Mouse (Mus musculus): ENCODE measurements at regions not wholly inside any gene's neighbourhood (a gene's known extent, or its start where the extent isn't known, plus 50 kb on each side); places are given as distances from the start of the nearest gene placed in this dataset.
"Not testable (repeated sequence)": the region's sequence is repeated elsewhere in the genome, so short reads cannot be mapped to it uniquely, and the experiment has no call there.

- DNase-seq (ENCODE audit: low spot score in 2 of 2), result no peak
These were observed 237.0 kb downstream of the Impad1 start for GRCm38 (mm10) chr4:4556126-4556525.

DNA sequence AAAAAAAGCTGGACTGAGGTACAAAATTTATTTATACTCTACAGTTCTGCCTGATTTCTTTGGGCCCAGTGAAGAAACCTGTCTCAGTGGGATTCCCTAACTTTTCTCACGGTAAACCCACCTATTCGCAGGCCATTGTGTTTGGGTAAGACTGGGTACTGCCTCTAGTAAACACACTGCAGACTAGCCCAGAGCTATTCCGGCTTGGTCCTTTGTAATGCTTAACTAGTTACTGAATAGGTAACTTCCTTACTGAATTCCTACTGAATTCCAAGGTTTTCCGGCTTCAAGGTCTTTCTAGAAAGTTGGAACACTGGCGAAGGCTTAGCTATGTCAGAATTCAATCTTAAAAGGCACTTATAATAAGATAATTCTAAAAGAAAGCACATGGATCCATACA is 242.9 kb downstream of the Impad1 start:
- no peak for DNase-seq (ENCODE audit: low spot score in 2 of 2)

- no peak for DNase-seq (ENCODE audit: low spot score in 2 of 2)
These were observed 243.3 kb downstream of the Impad1 start for GRCm38 (mm10) chr4:4549893-4550292.

- no peak for DNase-seq (ENCODE audit: low spot score in 2 of 2)
These were observed 255.9 kb downstream of the Impad1 start for GRCm38 (mm10) chr4:4537172-4537753.

- DNase-seq (ENCODE audit: low spot score in 2 of 2), result no peak
These were observed 261.0 kb downstream of the Impad1 start for GRCm38 (mm10) chr4:4532196-4532595.

DNA sequence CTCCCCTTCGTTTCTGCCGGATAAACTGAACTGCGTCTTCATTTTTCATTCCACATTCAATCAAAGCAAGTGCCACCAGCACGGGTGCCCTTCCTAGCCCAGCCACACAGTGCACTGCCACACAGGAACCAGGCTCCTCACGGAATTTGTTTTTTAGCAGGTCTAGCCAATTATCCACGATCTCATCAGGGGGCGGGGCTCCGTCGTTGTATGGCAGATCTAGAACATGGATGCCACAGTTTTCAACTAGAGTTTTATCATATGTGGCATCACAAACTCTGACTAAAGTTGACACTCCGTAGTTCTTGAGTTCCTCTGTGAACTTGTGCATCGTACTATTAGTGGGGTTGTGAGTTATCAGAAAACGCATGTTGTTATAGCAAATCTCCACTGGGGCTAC is 264.8 kb downstream of the Impad1 start:
- DNase-seq (ENCODE audit: low spot score in 2 of 2), result no peak

DNA sequence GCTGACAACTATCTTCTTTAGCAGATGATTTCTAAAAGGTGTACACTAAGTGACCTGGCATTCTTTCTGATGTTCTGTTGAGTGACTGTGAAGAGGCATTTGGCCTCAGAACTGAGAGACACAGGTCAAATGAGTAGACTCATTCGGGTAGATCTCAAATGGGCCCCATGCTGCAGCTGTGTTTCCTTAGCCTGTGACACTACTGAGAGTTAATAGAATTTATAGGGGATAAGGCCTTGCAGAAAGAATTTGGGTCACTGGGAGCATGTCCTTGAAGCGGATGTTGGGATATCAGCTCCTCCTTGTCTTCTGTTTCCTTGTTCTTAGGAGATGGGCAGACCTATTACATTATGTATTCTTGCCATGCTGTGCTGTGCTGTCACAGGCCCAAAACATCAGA is 271.4 kb downstream of the Impad1 start:
- no peak for DNase-seq (ENCODE audit: low spot score in 2 of 2)

GRCm38 (mm10) chr4:4518741-4519140 is 274.4 kb downstream of the Impad1 start:
- DNase-seq (ENCODE audit: low spot score in 2 of 2), result no peak

GRCm38 (mm10) chr4:4513351-4513750 is 279.8 kb downstream of the Impad1 start:
- no peak for DNase-seq (ENCODE audit: low spot score in 2 of 2)

- no peak for DNase-seq (ENCODE audit: low spot score in 2 of 2)
These were observed 282.8 kb downstream of the Impad1 start for GRCm38 (mm10) chr4:4510180-4510920.

GRCm38 (mm10) chr4:4509296-4509695 is 283.9 kb downstream of the Impad1 start:
- no peak for DNase-seq (ENCODE audit: low spot score in 2 of 2)

DNA sequence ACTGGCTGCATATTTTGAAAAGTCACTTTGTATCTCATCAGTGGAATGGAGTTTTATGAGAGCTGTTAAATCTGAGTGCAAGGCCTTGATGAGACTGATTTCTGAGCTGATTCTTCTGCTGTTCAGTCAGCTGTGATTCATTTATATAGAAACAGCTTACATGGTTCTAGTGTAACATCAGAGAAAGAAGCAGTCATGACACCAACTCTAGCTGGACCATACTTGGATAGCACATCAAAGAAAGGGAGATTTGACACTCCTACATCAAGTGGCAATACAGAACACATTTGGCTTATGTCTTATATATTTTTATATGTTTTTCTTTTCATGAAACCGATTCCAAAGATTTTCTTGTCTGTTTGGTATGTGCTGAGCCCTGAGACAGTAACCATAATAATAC is 296.0 kb downstream of the Impad1 start:
- no peak for DNase-seq (ENCODE audit: low spot score in 2 of 2)

DNA sequence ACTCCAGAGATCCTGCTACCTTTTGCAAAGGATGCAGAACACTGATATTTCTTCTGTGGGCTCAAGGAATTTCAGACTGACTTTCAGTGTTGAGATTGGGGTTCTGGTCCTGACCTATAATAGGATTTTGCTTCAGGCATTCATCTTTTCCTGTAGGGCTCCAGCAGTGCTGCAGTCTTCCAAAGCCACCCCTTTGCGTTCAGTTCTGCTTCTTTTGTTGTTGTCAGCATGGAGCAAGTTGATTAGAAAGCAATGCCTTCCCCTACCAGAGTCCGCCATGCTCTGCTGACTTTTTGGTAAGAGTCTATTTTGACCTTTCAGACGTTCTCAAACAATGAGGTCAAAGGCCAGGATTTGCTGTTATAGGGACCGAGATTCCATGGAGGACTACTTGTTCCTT is 297.0 kb downstream of the Impad1 start:
- no peak for DNase-seq (ENCODE audit: low spot score in 2 of 2)

DNA sequence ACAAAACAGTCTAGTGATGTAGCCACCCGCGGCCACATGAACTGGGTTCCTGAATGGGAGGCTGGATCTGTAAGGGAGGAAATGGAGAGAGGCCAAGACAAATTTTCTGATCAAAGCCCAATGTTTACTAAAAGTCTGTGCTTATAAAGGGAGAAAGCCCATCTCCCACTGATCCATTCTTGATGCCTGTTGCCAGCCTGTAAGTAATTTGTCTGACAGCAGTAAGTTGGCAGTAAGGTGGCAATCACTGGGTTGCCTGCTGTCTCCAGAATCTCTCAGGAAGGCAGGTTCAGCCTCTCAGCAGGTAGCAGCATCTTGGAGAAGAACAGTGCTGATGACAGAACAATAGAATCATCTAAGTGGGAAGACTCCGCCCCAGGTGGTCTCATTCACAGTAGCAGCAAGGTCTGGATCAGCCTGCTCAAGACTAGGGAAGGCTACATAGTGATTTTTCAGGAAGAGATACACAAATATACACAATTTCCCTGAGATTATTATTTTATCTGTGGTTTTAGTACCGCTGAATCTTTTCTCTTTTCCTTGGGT is 327.9 kb downstream of the Impad1 start:
- no peak for DNase-seq (ENCODE audit: low spot score in 2 of 2)

DNA sequence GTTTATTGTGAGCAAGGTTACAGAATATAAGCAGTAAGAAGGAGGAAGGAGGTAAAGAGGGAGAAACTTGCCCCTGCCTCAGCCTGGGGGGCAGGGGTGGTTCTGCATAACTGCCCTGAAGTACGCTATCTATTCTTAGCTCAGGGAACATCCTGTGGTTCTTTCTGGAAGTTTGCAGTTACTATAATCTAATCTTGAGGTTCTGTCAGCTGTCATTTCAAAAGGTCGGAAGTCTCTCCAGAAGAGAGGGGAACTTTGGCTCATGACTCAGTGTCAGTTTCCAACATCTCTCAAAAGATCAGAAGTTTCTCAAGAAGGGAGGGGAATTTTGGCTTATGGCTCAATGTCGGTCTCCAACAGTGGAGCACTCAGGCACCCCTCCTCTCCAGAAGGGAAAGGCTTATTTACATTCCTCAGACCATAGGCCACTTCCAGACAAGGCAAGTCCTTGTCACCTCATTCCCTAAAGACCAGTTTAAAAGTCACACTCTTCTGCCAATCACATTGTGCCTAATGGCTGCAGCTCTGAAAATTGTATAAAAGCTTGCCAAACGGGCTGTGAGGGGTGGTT is 328.9 kb downstream of the Impad1 start:
- no peak for DNase-seq (ENCODE audit: low spot score in 2 of 2)

- DNase-seq (ENCODE audit: low spot score in 2 of 2), result no peak
These were observed 333.9 kb downstream of the Impad1 start for GRCm38 (mm10) chr4:4459258-4459657.

- no peak for DNase-seq (ENCODE audit: low spot score in 2 of 2)
These were observed 343.1 kb downstream of the Impad1 start for GRCm38 (mm10) chr4:4450104-4450503.

DNA sequence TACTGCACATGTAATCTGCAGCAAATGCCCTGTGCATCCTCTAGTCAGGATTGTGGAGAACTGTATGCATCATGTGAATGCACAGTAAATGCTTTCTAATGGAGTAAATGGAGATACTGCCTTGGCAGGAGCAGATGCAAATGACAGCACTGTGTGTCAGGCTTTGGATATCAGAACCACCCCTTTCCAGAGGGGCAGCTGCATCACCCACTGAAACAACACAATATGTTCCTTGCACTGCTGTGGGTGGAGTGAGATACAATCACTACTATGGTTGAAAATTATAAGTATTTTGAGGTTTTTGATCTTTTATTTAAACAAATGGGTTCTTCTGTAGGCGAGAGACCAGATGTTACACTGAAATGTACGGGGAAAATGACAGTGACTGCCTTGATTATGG is 350.5 kb downstream of the Impad1 start:
- DNase-seq (ENCODE audit: low spot score in 2 of 2), result no peak

DNA sequence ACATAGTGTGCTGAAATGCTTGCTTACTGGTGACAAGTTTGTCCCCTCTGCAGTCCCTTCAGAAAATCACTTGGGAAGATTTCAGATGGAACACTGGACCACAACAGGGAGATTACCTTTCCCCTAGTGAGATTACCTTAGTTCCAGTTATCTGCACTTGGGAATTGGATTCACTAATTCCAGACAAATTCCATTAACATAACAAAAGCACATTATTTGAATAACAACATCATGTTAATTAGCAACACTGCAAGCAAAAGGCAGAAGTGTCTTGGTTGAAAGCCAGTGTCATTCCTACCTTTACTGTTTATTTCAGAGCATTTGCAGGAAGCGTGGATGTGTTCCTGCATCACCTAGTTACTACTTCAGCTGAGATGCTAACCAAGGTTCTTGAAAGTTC is 355.6 kb downstream of the Impad1 start:
- no peak for DNase-seq (ENCODE audit: low spot score in 2 of 2)

- not testable (repeated sequence) for DNase-seq (ENCODE audit: low spot score in 2 of 2)
These were observed 347.2 kb upstream of the Sdr16c6 start for GRCm38 (mm10) chr4:4424526-4424925.

- no peak for DNase-seq (ENCODE audit: low spot score in 2 of 2)
These were observed 326.5 kb upstream of the Sdr16c6 start for GRCm38 (mm10) chr4:4403812-4404211.

DNA sequence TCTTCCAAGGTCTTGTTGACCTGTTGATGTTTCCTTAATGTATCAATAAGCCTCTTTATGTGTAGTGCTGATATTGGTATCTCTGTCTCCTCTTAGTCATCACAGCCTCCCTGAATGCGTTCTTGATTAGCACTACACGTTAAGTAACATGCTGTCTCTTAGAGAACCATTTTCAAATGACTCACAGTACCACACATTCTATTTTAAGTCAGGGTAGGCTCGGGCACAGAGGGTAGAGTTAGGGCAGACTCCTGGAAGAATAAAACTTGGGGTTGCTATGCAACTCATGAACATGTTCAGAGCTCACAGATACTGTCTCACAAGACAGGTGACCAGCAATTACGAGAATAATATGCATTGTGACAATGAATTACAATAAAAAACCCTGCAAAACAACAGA is 320.1 kb upstream of the Sdr16c6 start:
- DNase-seq (ENCODE audit: low spot score in 2 of 2), result no peak

- DNase-seq (ENCODE audit: low spot score in 2 of 2), result no peak
These were observed 302.8 kb upstream of the Sdr16c6 start for GRCm38 (mm10) chr4:4380024-4380590.

Data from spleen, postnatal 4 days (tissue).